Mouse (Mus musculus): ENCODE measurements at regions not wholly inside any gene's neighbourhood (a gene's known extent, or its start where the extent isn't known, plus 50 kb on each side); places are given as distances from the start of the nearest gene placed in this dataset.

DNA sequence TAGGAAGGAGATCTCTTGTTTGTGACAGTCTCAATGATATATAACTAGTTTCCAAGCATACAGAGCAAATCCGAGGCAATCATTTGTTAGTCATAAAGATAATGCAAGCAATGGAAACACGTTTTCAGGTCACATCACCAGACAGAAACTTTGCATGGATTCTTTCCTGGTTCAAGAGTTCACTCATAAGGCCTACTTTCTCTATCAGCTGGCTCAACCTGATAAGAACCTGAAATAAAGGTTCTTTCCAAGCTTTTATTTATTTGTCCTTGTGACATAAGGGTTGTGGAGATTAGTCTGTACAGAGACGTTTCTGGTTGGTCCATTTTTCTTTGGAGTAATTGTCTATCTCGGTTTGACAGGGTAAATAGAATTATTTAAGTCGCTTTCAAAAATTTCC is 122.7 kb upstream of the Cdkn2b start:
- Histone ChIP-seq H3K27ac (replicated peaks) (peak overlapping the region; percentile 75; the same call in 1 of the 2 replicates), H3K36me3 (ENCODE audit: control insufficient read depth, insufficient read depth, low read length) (no peaks in the 10 kb centered on the region), H3K4me3 (ENCODE audit: low read depth, low read length) (no peak overlapping the region), H3K4me1 (replicated peaks; ENCODE audit: control insufficient read depth, insufficient read depth) (no peaks in the 10 kb centered on the region; the same call in 1 of the 2 replicates), H3K27me3 (ENCODE audit: control insufficient read depth, insufficient read depth, low read length) (no peaks in the 10 kb centered on the region), H3K4me2 (replicated peaks; ENCODE audit: low read depth) (no peak overlapping the region), H3K9ac (ENCODE audit: low read length) (no peak overlapping the region), H3K9me3 (ENCODE audit: control insufficient read depth, low read length) (no peaks in the 10 kb centered on the region)
- ATAC-seq (ENCODE audit: low FRiP score, low TSS enrichment) (peak; percentile 90), DNase-seq (ENCODE audit: low spot score) (no peak)
- TF ChIP-seq EP300 (optimal IDR thresholded peaks at IDR 0.05) (no peak), CTCF (IDR thresholded peaks at IDR 0.05; ENCODE audit: low read depth) (no peak)
- 33% methylated on average over 5 of the region's 5 CpGs for WGBS

DNA sequence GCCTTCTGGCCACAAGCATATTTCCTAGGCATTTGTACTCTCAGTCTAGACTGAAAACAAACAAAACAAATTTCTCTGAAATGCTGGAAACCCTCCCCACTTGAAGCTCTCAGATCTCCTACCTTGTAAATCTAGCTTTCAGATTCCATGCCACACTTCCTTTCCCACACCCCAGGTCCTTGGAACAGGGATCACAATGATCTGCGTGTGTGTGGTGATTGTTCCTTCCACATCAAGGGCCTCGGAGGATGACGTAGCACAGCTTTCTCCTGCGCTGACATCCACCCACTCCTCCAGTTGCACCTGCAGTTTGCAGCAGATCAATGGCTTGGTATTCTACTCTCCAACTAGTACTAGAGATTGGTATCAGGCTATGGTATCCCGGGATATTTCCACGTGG is 120.7 kb upstream of the Cdkn2b start:
- Histone ChIP-seq H3K27me3 (ENCODE audit: control insufficient read depth, insufficient read depth, low read length) (no peaks in the 10 kb centered on the region), H3K36me3 (ENCODE audit: control insufficient read depth, insufficient read depth, low read length) (no peaks in the 10 kb centered on the region), H3K4me2 (replicated peaks; ENCODE audit: low read depth) (no peak overlapping the region), H3K4me3 (ENCODE audit: low read depth, low read length) (no peak overlapping the region), H3K9me3 (ENCODE audit: control insufficient read depth, low read length) (no peaks in the 10 kb centered on the region), H3K4me1 (replicated peaks; ENCODE audit: control insufficient read depth, insufficient read depth) (no peaks in the 10 kb centered on the region; the same call in 1 of the 2 replicates), H3K27ac (replicated peaks) (no peak overlapping the region), H3K9ac (ENCODE audit: low read length) (no peak overlapping the region)
- TF ChIP-seq CTCF (IDR thresholded peaks at IDR 0.05; ENCODE audit: low read depth) (no peak), EP300 (optimal IDR thresholded peaks at IDR 0.05) (no peak)
- ATAC-seq (ENCODE audit: low FRiP score, low TSS enrichment) (no peak), DNase-seq (ENCODE audit: low spot score) (no peak)
- WGBS: 74% methylated on average over 6 of the region's 6 CpGs

DNA sequence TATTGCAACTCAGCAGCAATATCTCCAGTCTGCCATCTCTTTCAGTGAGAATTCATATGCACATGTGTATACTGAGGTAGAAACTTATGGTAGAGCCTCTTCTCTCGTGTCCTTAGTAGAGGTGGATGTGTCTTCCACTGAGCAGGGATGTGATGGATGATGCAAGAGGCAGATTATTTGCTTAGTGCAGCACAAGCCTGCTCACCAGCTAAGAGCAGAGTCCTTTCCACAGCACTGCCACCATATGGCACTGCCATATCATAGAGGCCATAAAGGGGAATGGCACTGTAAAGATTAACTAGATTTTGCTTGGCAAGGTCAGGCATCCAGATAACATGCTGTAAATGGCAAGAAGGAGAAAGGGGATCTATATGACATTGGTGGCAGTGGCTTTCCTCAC is 117.6 kb upstream of the Cdkn2b start:
- H3K4me3 ChIP-seq (ENCODE audit: low read depth, low read length): no peak overlapping the region
- TF ChIP-seq EP300 (optimal IDR thresholded peaks at IDR 0.05): no peak
- peak; percentile 7; the same call in 1 of the 2 replicates for TF ChIP-seq CTCF (IDR thresholded peaks at IDR 0.05; ENCODE audit: low read depth)
- no peaks in the 10 kb centered on the region for H3K27me3 ChIP-seq (ENCODE audit: control insufficient read depth, insufficient read depth, low read length)
- H3K36me3 ChIP-seq (ENCODE audit: control insufficient read depth, insufficient read depth, low read length): no peaks in the 10 kb centered on the region
- no peak overlapping the region for H3K9ac ChIP-seq (ENCODE audit: low read length)
- H3K4me2 ChIP-seq (replicated peaks; ENCODE audit: low read depth): no peak overlapping the region
- H3K4me1 ChIP-seq (replicated peaks; ENCODE audit: control insufficient read depth, insufficient read depth): no peaks in the 10 kb centered on the region; the same call in 1 of the 2 replicates
- H3K9me3 ChIP-seq (ENCODE audit: control insufficient read depth, low read length): no peaks in the 10 kb centered on the region
- WGBS: 57% methylated on average over 1 of the region's 1 CpGs
- ATAC-seq (ENCODE audit: low FRiP score, low TSS enrichment): peak; percentile 42; the same call in 1 of the 2 replicates
- DNase-seq (ENCODE audit: low spot score): no peak
- H3K27ac ChIP-seq (replicated peaks): 0 out of 2 replicates have a peak overlapping the region, but pooled peaks have one; percentile 30

- TF ChIP-seq EP300 (optimal IDR thresholded peaks at IDR 0.05) (no peak), CTCF (IDR thresholded peaks at IDR 0.05; ENCODE audit: low read depth) (peak; percentile 52)
- Histone ChIP-seq H3K4me1 (replicated peaks; ENCODE audit: control insufficient read depth, insufficient read depth) (no peaks in the 10 kb centered on the region; the same call in 1 of the 2 replicates), H3K9ac (ENCODE audit: low read length) (no peak overlapping the region), H3K27ac (replicated peaks) (0 out of 2 replicates have a peak overlapping the region, but pooled peaks have one; percentile 30), H3K36me3 (ENCODE audit: control insufficient read depth, insufficient read depth, low read length) (no peaks in the 10 kb centered on the region), H3K4me3 (ENCODE audit: low read depth, low read length) (no peak overlapping the region), H3K27me3 (ENCODE audit: control insufficient read depth, insufficient read depth, low read length) (no peaks in the 10 kb centered on the region), H3K4me2 (replicated peaks; ENCODE audit: low read depth) (no peak overlapping the region), H3K9me3 (ENCODE audit: control insufficient read depth, low read length) (no peaks in the 10 kb centered on the region)
- DNase-seq (ENCODE audit: low spot score) (peak; percentile 75), ATAC-seq (ENCODE audit: low FRiP score, low TSS enrichment) (peak; percentile 94)
- WGBS: 43% methylated on average over 9 of the region's 9 CpGs
Observed at GRCm38 (mm10) chr4:89427345-89428293, 116.8 kb upstream of the Cdkn2b start.

DNA sequence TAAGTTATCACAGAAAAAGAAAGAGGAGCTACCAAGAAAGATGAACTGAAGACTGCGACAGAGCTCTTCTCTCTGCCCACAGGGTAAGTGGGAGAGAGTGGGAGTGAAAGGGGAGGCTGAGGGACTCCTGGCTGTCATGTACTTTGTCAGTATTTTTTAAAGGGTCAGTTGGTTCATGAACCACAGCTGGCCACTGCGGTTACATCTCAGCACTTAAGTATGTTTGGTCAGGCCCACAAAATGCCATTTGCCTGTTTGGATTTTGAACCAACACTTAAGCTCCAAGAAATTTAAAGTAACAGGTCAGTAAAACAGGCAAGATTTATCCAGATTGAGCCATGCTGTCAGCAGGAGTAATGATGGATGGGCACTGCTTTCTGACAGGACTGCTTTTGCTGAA is 115.1 kb upstream of the Cdkn2b start:
- no peak for DNase-seq (ENCODE audit: low spot score)
- TF ChIP-seq EP300 (optimal IDR thresholded peaks at IDR 0.05) (no peak), CTCF (IDR thresholded peaks at IDR 0.05; ENCODE audit: low read depth) (no peak)
- WGBS: 34% methylated on average over 2 of the region's 2 CpGs

More for the DNA sequence above, 115.1 kb upstream of the Cdkn2b start:
- H3K9ac ChIP-seq (ENCODE audit: low read length): no peak overlapping the region
- H3K27ac ChIP-seq (replicated peaks): no peak overlapping the region
- no peak for ATAC-seq (ENCODE audit: low FRiP score, low TSS enrichment)
- no peak overlapping the region for H3K4me2 ChIP-seq (replicated peaks; ENCODE audit: low read depth)
- H3K4me3 ChIP-seq (ENCODE audit: low read depth, low read length): no peak overlapping the region
- no peaks in the 10 kb centered on the region for H3K9me3 ChIP-seq (ENCODE audit: control insufficient read depth, low read length)
- no peaks in the 10 kb centered on the region for H3K36me3 ChIP-seq (ENCODE audit: control insufficient read depth, insufficient read depth, low read length)
- no peaks in the 10 kb centered on the region for H3K27me3 ChIP-seq (ENCODE audit: control insufficient read depth, insufficient read depth, low read length)
- H3K4me1 ChIP-seq (replicated peaks; ENCODE audit: control insufficient read depth, insufficient read depth): no peaks in the 10 kb centered on the region; the same call in 1 of the 2 replicates
